Mouse (Mus musculus): ENCODE measurements around the gene Helz.

Gene Helz

DNA sequence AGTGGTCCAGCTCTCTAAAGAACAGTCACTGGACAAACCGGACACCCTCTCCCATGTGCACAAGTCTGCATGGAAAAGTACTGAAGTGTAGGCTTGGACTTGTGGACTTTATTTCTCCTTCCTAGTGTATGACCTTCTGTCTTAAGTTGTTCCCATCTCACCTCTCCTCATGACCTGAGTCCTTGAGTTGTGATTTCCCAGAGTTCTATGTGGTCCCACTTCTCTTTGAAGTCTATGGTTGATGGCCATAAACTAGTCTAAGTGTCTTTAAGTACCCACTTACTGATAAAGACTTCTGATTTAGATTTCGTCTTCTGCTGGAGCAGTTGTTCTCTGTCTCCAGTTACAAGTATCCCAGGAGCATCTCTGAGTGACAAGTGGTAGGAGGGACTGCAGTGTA, 119.8 kb downstream of the Helz start:
- no peak for DNase-seq (ENCODE audit: extremely low read depth, insufficient read length, low spot score)

DNA sequence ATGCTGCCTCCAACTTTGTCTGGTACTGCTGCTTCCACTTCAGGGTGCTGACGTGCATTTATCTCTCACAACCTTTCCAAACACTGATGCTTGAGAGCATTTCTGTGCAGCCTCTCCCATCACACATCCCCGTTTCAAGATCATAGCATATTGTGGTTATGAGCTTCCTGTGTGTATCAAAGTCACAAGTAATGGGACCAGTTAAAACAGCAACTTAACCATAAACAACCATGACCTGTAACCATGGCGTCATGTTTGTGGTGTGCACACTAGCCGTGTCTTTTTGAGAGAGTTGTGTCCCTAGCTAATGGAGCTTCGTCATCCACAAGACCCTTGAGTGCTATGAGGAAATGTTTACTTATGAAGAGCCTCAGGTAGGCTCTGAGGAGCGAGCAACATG, 120.5 kb downstream of the Helz start:
- no peak for DNase-seq (ENCODE audit: extremely low read depth, insufficient read length, low spot score)

DNA sequence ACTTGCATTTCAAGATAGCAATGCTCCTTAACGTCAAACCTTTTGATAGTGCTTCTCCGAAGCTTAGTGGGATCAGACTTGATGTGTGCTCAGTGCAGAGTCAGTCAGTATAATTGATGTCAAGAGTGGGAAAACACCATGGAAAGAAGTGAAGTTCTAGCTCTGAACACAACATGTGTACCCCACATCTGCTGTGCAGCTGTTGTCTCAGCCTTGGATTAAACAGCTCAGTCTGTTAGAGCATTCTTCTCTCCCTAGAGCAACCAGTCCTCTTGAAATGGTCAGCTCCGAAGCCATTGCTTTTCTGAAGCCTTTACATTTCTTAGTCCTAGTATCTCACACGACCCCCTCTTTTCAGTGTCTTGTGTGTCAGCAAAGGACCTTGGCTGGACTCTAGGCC, 121.2 kb downstream of the Helz start:
- no peak for DNase-seq (ENCODE audit: extremely low read depth, insufficient read length, low spot score)

DNA sequence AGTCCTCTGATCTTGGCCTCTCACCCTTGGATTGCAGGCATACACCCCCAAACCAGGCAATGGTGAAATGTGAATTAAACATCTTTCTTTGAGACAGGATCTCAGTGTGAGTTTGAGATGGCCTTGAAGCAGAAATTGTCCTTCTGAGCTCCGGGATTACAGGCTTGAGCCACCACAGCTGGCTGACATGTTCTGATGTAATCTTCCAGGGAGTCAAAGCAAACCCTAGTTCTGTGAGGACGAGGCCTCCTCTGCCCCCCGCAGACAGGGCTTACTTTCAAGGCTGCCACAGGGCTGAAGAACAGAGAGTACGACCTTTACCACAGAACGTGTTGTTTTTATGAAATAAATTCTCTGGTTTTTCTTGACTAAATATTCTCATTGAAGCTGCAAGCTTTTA, 126.3 kb downstream of the Helz start:
- DNase-seq (ENCODE audit: extremely low read depth, insufficient read length, low spot score), result no peak

DNA sequence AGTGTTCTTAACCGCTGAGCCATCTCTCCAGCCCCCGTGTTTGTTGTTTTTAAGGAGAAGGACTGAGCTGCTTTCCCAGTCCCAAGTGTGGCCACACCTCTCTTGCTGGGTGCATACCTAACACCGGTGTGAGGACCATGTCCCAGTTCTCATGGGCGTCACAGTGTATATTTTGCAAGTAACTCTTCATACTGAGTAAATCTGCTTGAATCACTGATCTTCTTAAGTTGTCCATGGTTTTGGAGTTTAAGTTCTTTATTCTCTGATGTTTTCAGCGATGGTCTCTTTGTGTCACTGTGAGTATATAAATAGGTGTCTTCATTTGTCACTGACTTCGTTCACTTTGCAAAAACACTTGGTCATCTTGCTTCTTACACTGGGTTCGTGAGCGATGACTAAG, 126.9 kb downstream of the Helz start:
- no peak for DNase-seq (ENCODE audit: extremely low read depth, insufficient read length, low spot score)

DNA sequence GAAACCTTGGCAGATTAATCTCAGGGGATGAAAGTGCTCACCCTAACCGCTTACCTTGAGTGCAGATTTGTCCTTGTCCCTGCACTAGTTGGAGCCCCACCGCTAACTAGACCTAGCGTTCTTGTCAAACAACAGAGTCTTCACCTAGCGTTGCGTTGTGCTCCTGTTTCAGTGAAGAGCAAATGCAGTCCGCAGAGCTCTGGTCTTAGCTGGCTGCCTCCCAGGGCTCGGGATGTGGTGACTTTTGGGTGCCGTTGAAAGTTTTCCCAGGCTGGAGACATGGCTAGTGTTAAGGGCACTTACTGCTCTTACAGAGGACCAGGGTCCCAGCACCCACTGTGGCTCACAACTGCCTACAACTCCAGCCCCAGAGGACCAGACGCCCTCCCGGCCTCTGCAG, 127.5 kb downstream of the Helz start:
- no peak for DNase-seq (ENCODE audit: extremely low read depth, insufficient read length, low spot score)

DNA sequence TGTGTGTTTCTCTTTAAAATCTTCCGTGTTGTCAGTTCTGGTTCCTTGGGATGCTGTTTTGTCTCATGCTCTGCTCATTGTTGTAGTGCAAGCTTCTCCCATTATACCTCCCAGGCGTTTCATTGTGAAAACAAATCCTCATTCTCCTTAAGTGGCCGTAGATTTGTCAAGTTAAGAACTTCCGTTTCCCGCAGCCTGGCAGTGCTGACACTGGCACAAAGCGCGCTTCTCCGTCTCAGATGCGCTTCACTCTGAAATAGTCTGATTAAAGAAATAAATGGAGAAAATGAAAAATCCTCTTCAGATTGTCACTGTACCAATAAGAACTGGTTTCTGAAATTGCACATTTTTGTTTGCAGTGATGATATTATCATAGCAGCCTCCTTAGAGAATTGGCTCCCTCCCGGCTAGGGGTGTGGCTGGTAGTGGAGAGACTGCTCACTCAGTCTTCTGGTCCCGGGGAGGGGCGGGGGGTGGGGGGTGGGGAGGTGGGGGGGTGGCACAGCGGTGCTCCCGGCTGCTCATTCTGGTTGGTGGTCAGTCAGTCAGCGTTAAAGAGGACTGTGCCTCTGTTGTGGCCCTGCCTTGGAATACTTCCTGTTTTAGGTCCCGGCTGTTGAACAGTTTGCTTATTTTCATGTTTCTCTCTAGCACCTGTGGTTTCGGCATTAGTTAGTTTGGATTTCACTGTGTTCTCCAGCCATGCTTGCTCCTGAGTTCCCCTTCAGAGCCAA, 128.6 kb downstream of the Helz start:
- no peak for DNase-seq (ENCODE audit: extremely low read depth, insufficient read length, low spot score)

DNA sequence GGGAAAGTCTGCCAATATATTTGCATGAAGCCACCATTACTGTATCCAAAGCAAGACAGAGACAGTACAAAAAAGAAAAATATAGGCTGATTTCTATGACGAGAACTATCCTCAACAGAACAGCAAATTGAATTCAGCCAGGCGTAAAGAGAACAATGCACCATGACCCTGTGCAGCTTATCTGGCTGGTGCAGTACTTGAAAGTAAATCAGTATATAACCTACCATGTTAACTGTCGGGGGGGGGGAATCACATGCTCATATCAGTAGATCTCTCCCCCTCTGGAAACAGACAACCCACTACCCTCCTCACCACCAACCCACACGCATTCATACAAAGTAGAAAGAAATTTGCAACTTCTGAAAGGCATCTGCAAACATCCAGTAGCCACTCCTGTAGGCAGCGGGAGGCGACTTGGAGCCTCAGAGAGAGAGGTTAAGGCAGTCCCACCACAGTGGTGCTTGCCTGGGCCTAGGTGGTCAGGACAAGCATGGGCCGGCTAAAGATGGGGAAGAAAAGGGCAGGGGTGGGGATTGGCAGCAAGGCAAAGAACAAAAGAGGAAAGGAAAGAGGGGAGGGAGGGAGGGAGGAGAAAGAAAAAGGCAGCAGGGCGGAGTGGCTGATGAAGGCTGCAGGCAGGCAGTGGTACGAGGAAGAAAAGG, 135.1 kb downstream of the Helz start:
- no peak for DNase-seq (ENCODE audit: extremely low read depth, insufficient read length, low spot score)

DNA sequence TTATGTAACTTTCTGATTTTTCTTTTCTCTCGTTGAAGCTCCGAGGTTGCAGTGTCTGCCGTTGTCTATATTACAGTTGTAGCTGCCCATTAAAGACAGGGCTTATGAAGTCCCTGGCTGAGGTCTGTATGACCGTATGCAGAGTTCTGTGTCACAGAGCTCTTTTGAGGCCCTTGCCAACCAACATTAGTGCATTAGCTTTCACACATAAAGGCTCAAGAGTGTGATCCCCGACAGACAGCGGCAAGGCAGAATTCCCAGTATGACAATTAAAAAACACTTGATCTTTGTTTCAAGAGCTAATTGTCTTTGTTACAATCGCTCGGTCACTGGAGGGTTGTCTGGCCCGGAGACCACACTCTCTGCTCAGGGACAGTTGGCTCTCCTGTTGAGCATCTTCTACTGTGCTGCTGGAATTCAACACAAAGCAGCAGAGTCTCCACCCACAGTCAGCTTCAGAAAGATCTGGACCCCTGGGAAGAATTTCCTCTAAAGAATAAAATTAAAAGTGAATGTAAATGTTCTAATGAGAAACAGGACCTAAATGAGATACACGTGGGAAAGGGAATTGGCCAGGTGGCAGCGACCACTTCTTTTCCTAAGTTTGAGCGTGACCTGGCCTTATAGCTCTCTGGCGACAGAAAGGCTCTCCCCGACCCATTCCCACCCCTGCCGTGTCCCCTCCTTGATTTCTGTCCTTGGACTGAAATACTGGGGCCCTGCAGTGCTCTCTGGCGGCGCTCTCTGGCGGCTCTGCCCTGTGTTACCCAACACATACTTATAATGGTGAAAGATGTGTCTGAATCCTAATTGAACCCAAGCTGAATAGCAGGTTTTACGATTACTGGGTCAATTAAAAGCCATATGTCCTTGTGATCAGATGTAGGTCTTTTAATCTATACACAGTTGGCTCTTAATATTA, 136.1 kb downstream of the Helz start:
- DNase-seq (ENCODE audit: extremely low read depth, insufficient read length, low spot score), result no peak

DNA sequence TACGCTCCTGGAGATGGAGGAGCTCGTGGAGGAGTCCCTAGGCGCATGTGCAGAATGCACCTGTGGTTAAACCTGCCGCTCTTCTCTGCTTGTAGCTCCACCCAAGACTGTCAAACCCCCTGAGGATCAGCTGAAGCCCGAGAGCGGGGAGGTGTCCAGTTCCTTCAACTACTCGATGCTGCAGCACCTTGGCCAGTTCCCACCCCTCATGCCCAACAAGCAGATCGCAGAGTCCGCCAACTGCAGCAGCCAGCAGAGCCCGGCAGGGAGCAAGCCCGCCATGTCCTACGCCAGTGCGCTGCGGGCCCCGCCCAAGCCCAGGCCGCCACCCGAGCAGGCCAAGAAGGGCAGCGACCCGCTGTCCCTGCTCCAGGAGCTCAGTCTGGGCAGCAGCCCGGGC, 138.6 kb downstream of the Helz start:
- peak; percentile 16 for DNase-seq (ENCODE audit: extremely low read depth, insufficient read length, low spot score)

DNA sequence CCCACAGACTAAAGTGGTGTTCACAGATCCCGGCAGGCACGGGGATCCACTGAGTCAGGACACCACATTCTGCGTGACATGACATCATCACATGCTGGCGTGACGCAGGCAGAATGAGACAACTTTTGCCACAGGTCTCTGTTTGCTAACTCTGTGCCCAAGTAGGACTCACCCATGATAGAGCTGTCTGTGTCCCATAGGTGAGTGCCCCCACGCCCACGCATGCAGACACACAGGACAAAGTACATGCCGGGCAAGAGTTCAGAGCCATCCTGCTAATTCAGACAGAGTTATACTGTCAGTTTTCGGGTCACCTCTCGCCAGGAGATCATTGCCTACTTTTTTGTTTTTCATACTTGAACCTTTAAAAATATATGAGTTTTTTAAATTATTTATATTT, 140.8 kb downstream of the Helz start:
- no peak for DNase-seq (ENCODE audit: extremely low read depth, insufficient read length, low spot score)

DNA sequence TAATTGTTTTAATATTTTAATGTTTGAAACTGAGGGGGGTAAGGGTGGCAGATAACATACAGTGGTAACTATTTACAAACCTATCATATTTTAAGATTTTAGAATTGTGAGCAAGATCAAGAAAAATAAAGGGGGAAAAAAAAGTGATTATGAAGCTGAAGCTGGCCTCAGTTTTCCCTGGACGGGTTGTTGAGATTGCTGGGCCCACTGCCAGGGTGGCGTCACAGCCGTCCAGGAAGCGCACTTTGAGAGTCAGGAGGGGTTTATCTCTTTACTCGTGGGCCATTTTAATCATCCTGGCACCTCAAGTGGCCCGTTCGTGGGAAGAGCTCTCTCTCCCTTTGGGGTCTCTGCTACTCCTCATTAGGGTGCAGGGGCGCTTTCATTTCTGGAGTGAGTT, 143.8 kb downstream of the Helz start:
- no peak for DNase-seq (ENCODE audit: extremely low read depth, insufficient read length, low spot score)

DNA sequence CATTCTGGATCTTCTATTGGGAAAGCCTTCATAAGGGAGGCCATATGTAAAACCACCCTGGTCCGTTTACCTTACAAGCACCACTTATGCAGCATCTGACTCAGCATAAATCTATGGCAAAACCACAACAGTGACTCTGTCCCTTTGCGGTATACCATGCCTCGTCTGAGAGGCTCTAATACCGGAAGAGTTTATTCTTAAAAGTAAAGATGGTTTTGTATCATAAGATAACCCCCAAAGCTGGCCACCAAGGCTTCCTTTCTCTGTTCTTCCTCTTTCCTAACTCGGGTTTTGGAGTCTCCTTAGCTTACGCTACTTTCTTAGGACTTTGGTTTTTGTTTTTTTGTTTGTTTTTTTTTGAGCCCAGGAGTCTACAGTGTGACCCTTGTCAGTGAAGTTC, 145.6 kb downstream of the Helz start:
- no peak for DNase-seq (ENCODE audit: extremely low read depth, insufficient read length, low spot score)

DNA sequence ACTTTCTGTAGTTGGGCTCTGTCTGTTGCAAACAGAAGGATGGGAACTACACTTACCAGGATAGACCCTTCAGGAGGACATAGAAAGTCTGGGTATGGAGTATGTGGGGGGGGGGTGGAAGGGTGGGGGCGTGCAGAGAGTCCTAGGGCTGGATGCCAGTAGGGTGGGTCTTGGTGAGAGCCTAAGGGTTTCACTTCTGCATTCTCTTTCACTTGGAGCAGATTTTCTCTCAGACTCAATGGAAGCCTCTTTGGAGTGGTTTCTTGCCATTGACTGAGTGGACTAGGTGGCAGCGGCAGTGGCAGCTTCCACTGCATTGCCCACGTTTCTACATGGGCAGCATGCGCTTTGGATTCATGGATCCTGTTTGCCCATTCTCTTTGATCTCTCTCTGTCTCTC, 152.2 kb downstream of the Helz start:
- DNase-seq (ENCODE audit: extremely low read depth, insufficient read length, low spot score), result no peak

DNA sequence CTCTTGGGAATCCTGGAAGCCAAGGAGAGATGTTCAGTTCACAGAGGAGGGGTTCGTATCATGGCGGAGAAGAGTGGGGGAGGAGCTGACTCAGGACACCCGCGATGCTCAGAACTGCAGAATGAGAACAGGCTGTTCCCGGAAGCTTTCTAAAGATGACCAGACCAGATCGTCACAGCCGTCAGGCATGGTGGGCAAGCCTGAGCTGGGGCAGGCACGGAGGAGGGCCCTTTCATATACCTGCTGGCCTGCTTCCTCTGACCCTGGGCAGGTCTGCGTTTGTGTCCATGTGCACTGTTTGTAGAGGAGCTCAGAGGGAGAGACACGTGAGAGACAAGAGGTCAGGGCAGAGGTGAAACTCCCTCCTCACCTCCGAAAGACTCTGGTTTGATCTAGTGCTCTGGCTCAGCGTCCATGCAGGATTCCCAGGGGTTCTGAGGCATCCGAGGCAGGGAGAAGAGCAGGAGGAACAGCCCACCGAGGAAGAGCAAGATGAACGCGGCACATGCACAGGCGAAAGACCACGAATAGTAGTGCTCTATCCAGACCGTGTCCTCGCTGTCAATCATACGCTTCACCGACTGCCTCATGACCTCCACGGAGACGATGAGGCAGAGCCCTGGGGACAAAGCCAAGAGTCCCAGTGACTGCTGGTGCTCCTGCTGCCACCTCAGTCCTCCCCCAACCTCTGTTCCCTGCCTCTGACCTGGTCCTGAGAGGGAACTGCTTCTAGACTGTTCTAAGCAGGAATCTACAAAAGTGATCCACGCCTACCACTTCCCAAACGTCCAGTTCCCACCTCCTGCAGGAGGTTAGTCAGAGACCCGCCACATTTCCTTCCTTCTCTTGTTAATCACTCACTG, 155.8 kb downstream of the Helz start:
- no peak for DNase-seq (ENCODE audit: extremely low read depth, insufficient read length, low spot score)

DNA sequence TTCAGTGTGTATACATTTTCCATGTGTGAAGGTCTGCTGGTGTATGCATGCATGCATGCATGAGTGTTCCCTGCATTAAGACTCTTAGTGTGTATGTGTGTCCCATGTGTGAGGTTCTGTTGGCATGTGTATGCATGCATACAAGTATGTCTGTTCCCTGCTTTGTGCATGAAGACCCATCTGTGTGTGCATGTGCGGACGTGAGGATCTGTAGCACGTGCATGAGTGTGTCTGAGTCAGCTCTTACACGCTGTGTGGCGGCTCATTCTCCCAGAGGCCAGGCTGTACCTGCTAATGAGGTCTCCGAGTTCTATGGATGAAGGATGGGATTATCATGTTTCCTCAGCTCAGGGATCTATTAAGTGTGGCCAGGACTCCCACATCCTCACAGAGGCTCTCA, 157.3 kb downstream of the Helz start:
- no peak for DNase-seq (ENCODE audit: extremely low read depth, insufficient read length, low spot score)

DNA sequence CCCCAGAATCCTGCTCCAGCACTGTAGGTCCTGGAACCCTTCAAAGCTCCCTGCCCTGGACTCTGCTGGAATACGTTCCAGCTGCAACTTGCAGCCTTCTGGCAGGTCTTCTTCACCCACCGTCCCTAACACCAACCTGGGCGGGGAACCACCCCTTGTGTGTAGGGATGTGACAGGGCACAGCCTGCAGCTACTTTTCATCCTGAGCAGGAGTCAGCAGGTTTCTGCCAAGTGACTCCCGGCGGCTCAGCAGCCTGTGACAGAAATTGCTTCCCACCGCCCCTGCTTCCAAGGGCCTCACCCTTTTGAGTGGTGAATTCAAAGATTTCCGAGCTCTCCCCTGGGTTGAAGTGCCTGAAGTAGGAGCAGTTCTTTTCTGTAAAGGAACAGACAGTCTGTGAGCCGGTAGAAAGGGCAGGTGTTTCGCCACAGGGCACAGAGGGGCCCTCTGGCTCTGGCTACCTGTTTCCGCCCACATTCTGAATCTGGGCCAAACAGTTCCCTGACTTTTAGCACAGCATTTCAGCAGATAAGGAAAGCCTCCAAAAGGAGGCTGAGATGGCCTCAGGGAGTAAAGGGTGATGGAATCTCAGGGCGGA, 157.8 kb downstream of the Helz start:
- DNase-seq (ENCODE audit: extremely low read depth, insufficient read length, low spot score), result no peak

DNA sequence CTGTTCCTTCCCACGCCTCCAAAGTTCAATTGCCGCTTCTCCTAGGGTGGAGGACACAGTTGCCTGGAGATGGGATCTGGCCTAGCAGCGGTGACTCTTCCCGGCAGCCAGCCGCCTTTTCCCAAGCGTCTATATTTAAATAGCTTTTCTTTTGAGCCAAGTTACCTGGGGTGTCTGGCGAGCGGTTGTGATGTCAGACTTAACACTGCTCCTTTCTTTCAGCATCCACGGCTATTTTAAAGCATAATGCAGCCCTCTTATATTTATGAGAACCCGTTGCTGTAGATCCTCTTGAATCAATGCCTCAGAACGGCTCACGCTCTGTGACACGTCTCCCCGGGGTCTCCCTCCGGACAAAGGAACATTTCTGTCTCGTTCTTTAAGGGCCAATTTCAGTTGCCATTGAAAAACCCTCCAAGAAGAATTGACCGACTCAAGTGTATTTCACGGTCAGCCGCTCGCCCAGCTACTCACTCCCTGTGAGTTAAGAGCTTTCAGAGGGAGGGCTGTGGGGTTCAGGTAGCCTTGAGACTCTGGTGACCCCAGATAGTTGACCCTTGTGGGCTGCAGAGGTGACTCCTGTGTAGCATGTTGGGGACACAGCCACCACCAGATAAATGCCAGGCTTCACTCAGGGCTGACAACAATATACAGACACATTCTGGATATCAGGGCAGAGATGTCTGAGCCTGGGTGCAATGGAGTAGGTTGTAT, 160.3 kb downstream of the Helz start:
- no peak for DNase-seq (ENCODE audit: extremely low read depth, insufficient read length, low spot score)

DNA sequence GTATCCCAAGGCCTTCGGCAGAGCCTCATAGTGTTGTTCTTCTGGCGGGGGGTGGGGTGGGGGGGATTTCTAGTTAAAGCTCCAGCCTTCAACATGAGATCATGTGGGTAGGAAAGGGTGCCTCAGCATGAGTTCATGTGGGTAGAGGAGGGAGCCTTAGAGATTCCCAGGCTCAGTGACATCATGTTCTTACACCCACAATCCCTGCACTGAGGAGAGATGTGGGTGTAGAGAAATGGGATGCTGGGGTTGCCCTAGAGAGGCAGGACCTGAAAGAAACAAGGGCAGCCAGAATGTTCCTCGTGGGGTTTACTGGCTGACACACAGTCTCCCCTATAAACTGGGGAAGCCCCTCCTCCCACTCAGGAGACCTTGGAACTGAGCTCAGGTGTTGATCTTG, 162.6 kb downstream of the Helz start:
- DNase-seq (ENCODE audit: extremely low read depth, insufficient read length, low spot score), result no peak

DNA sequence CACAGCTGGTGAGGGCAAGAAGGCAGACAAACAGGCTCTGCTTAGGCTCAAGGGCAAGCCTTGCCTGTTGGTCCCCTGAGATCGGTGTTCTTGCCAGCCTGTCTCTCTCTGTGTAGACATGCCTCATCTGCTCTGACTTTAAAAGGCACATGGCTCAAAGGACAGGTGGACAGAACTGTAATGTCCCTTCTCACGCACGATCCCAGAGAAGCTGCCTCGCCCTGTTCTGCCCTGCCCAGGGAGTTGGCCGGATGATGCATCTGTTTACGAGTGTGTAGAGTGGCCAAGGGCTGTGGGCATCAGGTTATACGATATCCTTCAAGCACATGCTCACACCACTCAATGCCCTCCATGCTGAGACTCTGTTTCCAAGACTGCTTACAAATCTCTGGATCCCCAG, 166.6 kb downstream of the Helz start:
- DNase-seq (ENCODE audit: extremely low read depth, insufficient read length, low spot score), result peak; percentile 36

All from 3134 (cell line).